Comparison of ENCODE assay signal across 8 mouse cellular contexts in genomic region chr7:24499856-24500577, GRCm38 (mm10). TPM values are rescaled to one million over a fixed set of nuclear protein-coding genes. Genes with fewer than 3 reads are reported as not detected.
A peak's percentile ranks its signal among the peaks of the same experiment; 100 is the strongest.
DNase-seq lines count a peak whose midpoint lies in the region; ATAC-seq lines count a peak whose summit lies in the region.

No protein-coding gene starts in this region.

- peak overlapping the region; percentile 70 for H3K4me2 ChIP-seq in heart, embryonic 12.5 days
- peak overlapping the region; percentile 64 for H3K4me2 ChIP-seq in embryonic facial prominence, embryonic 15.5 days (replicated peaks)
- peak overlapping the region; percentile 35 for H3K4me2 ChIP-seq in neural tube, embryonic 13.5 days

- no peaks in the 10 kb centered on the region for H3K36me3 ChIP-seq in heart, embryonic 12.5 days
- no peaks in the 10 kb centered on the region for H3K36me3 ChIP-seq in embryonic facial prominence, embryonic 15.5 days
- peaks cover 58% of the 10 kb centered on the region for H3K36me3 ChIP-seq in neural tube, embryonic 13.5 days

- no peak overlapping the region for H3K27ac ChIP-seq in heart, embryonic 12.5 days (ENCODE audit: poor library complexity, severe bottlenecking)
- no peak overlapping the region for H3K27ac ChIP-seq in embryonic facial prominence, embryonic 15.5 days (replicated peaks)
- H3K27ac ChIP-seq in neural tube, embryonic 13.5 days (replicated peaks): no peak overlapping the region

- H3K9me3 ChIP-seq in heart, embryonic 12.5 days (replicated peaks): peaks cover 11% of the 10 kb centered on the region
- H3K9me3 ChIP-seq in embryonic facial prominence, embryonic 15.5 days (replicated peaks): no peaks in the 10 kb centered on the region
- H3K9me3 ChIP-seq in neural tube, embryonic 13.5 days: no peaks in the 10 kb centered on the region

- no peak for ATAC-seq in heart, embryonic 12.5 days (ENCODE audit: insufficient number of reproducible peaks, low FRiP score)
- no peak for ATAC-seq in embryonic facial prominence, embryonic 15.5 days (ENCODE audit: insufficient number of reproducible peaks, low FRiP score, low TSS enrichment, low read depth)
- no peak for ATAC-seq in neural tube, embryonic 13.5 days (ENCODE audit: low read depth)

- DNase-seq in heart, adult 9 months (ENCODE audit: low spot score in 2 of 2): no peak
- peak; percentile 28 to 58 for DNase-seq in kidney, postnatal 36 days
- no peak for DNase-seq in gastrocnemius, adult 8-10 months (ENCODE audit: low spot score in 2 of 2)
- no peak for DNase-seq in adrenal gland, adult 2 months
- DNase-seq in ovary, adult 18-20 months (ENCODE audit: low spot score): no peak

- H3K27me3 ChIP-seq in heart, embryonic 12.5 days (replicated peaks): peaks cover 71% of the 10 kb centered on the region
- peaks cover 29% of the 10 kb centered on the region for H3K27me3 ChIP-seq in embryonic facial prominence, embryonic 15.5 days
- peaks cover 10% of the 10 kb centered on the region; the same call in 1 of the 2 replicates for H3K27me3 ChIP-seq in neural tube, embryonic 13.5 days

- peak overlapping the region; percentile 45 for H3K4me3 ChIP-seq in heart, embryonic 12.5 days
- peak overlapping the region; percentile 36 for H3K4me3 ChIP-seq in embryonic facial prominence, embryonic 15.5 days (replicated peaks)
- 0 out of 2 replicates have a peak overlapping the region, but pooled peaks have one; percentile 9 for H3K4me3 ChIP-seq in neural tube, embryonic 13.5 days

- WGBS in heart, embryonic 12.5 days: 9% methylated on average over 43 of the region's 43 CpGs
- WGBS in embryonic facial prominence, embryonic 15.5 days: 9% methylated on average over 43 of the region's 43 CpGs
- 20% methylated on average over 43 of the region's 43 CpGs for WGBS in neural tube, embryonic 13.5 days

- H3K4me1 ChIP-seq in heart, embryonic 12.5 days (replicated peaks): peaks cover 23% of the 10 kb centered on the region
- peaks cover 28% of the 10 kb centered on the region for H3K4me1 ChIP-seq in embryonic facial prominence, embryonic 15.5 days
- peaks cover 26% of the 10 kb centered on the region for H3K4me1 ChIP-seq in neural tube, embryonic 13.5 days (replicated peaks)

- no peak overlapping the region for H3K9ac ChIP-seq in heart, embryonic 12.5 days
- H3K9ac ChIP-seq in embryonic facial prominence, embryonic 15.5 days: no peak overlapping the region
- 0 out of 2 replicates have a peak overlapping the region, but pooled peaks have one; percentile 19 for H3K9ac ChIP-seq in neural tube, embryonic 13.5 days

RNA-seq across cellular contexts. Expression of gene Zfp428, which starts 6.8 kb away (rescaled TPM):
- polyA plus RNA-seq in heart, embryonic 12.5 days (2016; fragmentation: Nextera tagmentation; extraction: Ambion mirVana): 31.9 and 35.8 TPM in 2 replicates
- polyA plus RNA-seq in embryonic facial prominence, embryonic 15.5 days (2015; fragmentation: Nextera tagmentation; extraction: Ambion mirVana): 65.9 and 69.2 TPM in 2 replicates
- 243 and 251 TPM in 2 replicates for polyA plus RNA-seq in neural tube, embryonic 13.5 days (2015; fragmentation: Nextera tagmentation; extraction: Ambion mirVana)
- total RNA-seq in gastrocnemius, adult 8-10 months (2022): 1 to 10 TPM; 2.5 to 5.2 (median 4.0) TPM
- total RNA-seq in adrenal gland, adult 2 months (2021): 1 to 10 TPM; 4.2 to 7.2 TPM
- 32.1 and 38.3 TPM in 2 replicates for polyA plus RNA-seq in adrenal gland, adult 2 months (2012; rRNA removed)

RNA-seq across cellular contexts. Expression of gene AC161166.1, which starts 12.2 kb away (rescaled TPM):
- polyA plus RNA-seq in heart, embryonic 12.5 days (2016; fragmentation: Nextera tagmentation; extraction: Ambion mirVana): 0.37 and 0.40 TPM in 2 replicates
- 0.62 and 0.72 TPM in 2 replicates for polyA plus RNA-seq in embryonic facial prominence, embryonic 15.5 days (2015; fragmentation: Nextera tagmentation; extraction: Ambion mirVana)
- 1.1 and 1.5 TPM in 2 replicates for polyA plus RNA-seq in neural tube, embryonic 13.5 days (2015; fragmentation: Nextera tagmentation; extraction: Ambion mirVana)
- not detected for total RNA-seq in gastrocnemius, adult 8-10 months (2022)
- total RNA-seq in adrenal gland, adult 2 months (2021): not detected
- not detected in 2 replicates for polyA plus RNA-seq in adrenal gland, adult 2 months (2012; rRNA removed)

RNA-seq across cellular contexts. Expression of gene Cadm4, which starts 18.2 kb away (rescaled TPM):
- polyA plus RNA-seq in heart, embryonic 12.5 days (2016; fragmentation: Nextera tagmentation; extraction: Ambion mirVana): 0.65 and 0.81 TPM in 2 replicates
- 7.5 and 8.0 TPM in 2 replicates for polyA plus RNA-seq in embryonic facial prominence, embryonic 15.5 days (2015; fragmentation: Nextera tagmentation; extraction: Ambion mirVana)
- 56.3 and 71.3 TPM in 2 replicates for polyA plus RNA-seq in neural tube, embryonic 13.5 days (2015; fragmentation: Nextera tagmentation; extraction: Ambion mirVana)
- 1 to 10 TPM in 3 of 4 experiments, under 1 TPM in 1; 0.87 to 3.6 (median 1.8) TPM for total RNA-seq in gastrocnemius, adult 8-10 months (2022)
- 1 to 10 TPM; 1.7 to 4.7 TPM for total RNA-seq in adrenal gland, adult 2 months (2021)
- 6.6 and 7.5 TPM in 2 replicates for polyA plus RNA-seq in adrenal gland, adult 2 months (2012; rRNA removed)

RNA-seq across cellular contexts. Expression of gene Irgq, which starts 30.5 kb away (rescaled TPM):
- polyA plus RNA-seq in heart, embryonic 12.5 days (2016; fragmentation: Nextera tagmentation; extraction: Ambion mirVana): 9.0 TPM in 2 replicates
- 11.2 and 11.4 TPM in 2 replicates for polyA plus RNA-seq in embryonic facial prominence, embryonic 15.5 days (2015; fragmentation: Nextera tagmentation; extraction: Ambion mirVana)
- 20.9 and 21.2 TPM in 2 replicates for polyA plus RNA-seq in neural tube, embryonic 13.5 days (2015; fragmentation: Nextera tagmentation; extraction: Ambion mirVana)
- total RNA-seq in gastrocnemius, adult 8-10 months (2022): 10 to 100 TPM; 10.9 to 15.8 (median 12.7) TPM
- total RNA-seq in adrenal gland, adult 2 months (2021): 10 to 100 TPM; 21.2 to 23.7 TPM
- polyA plus RNA-seq in adrenal gland, adult 2 months (2012; rRNA removed): 20.8 and 23.5 TPM in 2 replicates

RNA-seq across cellular contexts. Expression of gene Plaur, which starts 37.7 kb away (rescaled TPM):
- 5.6 and 8.8 TPM in 2 replicates for polyA plus RNA-seq in heart, embryonic 12.5 days (2016; fragmentation: Nextera tagmentation; extraction: Ambion mirVana)
- polyA plus RNA-seq in embryonic facial prominence, embryonic 15.5 days (2015; fragmentation: Nextera tagmentation; extraction: Ambion mirVana): 8.8 and 12.6 TPM in 2 replicates
- polyA plus RNA-seq in neural tube, embryonic 13.5 days (2015; fragmentation: Nextera tagmentation; extraction: Ambion mirVana): 1.3 and 2.2 TPM in 2 replicates
- under 1 TPM; 0.41 to 0.92 (median 0.63) TPM for total RNA-seq in gastrocnemius, adult 8-10 months (2022)
- 10 to 100 TPM in 1 of 2 experiments, 1 to 10 TPM in 1; 9.5 to 10.8 TPM for total RNA-seq in adrenal gland, adult 2 months (2021)
- 15.5 and 18.0 TPM in 2 replicates for polyA plus RNA-seq in adrenal gland, adult 2 months (2012; rRNA removed)

Comparison
In these comparisons a context has a peak if more than half of its experiments do, and no peak if none do; other contexts are left out.
1. DNase-seq: peak in kidney, postnatal 36 days (2 of 2); none in heart, adult 9 months (0 of 2), gastrocnemius, adult 8-10 months (0 of 2), adrenal gland, adult 2 months (single experiment) and ovary, adult 18-20 months (single experiment).
2. Peak in every context shown above with its lines, with median percentiles within 50 percentile points of each other: H3K4me2 ChIP-seq and H3K4me3 ChIP-seq.